Mouse (Mus musculus): Measurements from ENCODE around the gene Capn12.

GRCm38 (mm10) chr7:28888701-28889161 lies 7.5 kb downstream of the Capn12 start:
- no peak for TF ChIP-seq MAFK (IDR thresholded peaks at IDR 0.05; ENCODE audit: insufficient read depth, low read depth, low read length)
- TF ChIP-seq ZC3H11A (IDR thresholded peaks at IDR 0.05; ENCODE audit: borderline replicate concordance, low read depth, low read length) = no peak
- TF ChIP-seq HCFC1 (IDR thresholded peaks at IDR 0.05; ENCODE audit: borderline replicate concordance, insufficient read depth, low read length) = no peak
- no peak for TF ChIP-seq ZNF384 (IDR thresholded peaks at IDR 0.05; ENCODE audit: low read depth, low read length)

Measured in ES-E14 (cell line).